Mouse (Mus musculus): Measurements from ENCODE around the gene Trabd2b. TPM values are rescaled to one million over a fixed set of nuclear protein-coding genes. Genes with fewer than 3 reads are reported as not detected.

Gene Trabd2b
- polyA plus RNA-seq, 1 experiment from 2014 or later = 1.3 TPM

GRCm38 (mm10) chr4:114500317-114500716, 93.8 kb downstream of the Trabd2b start:
- no peaks in the 10 kb centered on the region for H3K4me1 ChIP-seq (replicated peaks; ENCODE audit: control insufficient read depth, insufficient read depth, low read length)
- no peak overlapping the region for H3K4me3 ChIP-seq (ENCODE audit: low read depth, low read length)
- ATAC-seq (replicated peaks; ENCODE audit: low FRiP score) (no peak), DNase-seq (ENCODE audit: low spot score) (no peak)
- no peaks in the 10 kb centered on the region for H3K36me3 ChIP-seq (ENCODE audit: control insufficient read depth, insufficient read depth, low read length)
- no peaks in the 10 kb centered on the region for H3K27me3 ChIP-seq (replicated peaks; ENCODE audit: control insufficient read depth, insufficient read depth, low read length)
- H3K9ac ChIP-seq (ENCODE audit: low read depth, low read length) = no peak overlapping the region
- no peaks in the 10 kb centered on the region for H3K9me3 ChIP-seq (ENCODE audit: control insufficient read depth, low read length)
- H3K4me2 ChIP-seq = no peak overlapping the region
- 58% methylated on average over 7 of the region's 7 CpGs for WGBS
- H3K27ac ChIP-seq (ENCODE audit: low read depth, low read length) = no peak overlapping the region

- Histone ChIP-seq H3K9ac (ENCODE audit: low read depth, low read length) (no peak overlapping the region), H3K27me3 (replicated peaks; ENCODE audit: control insufficient read depth, insufficient read depth, low read length) (no peaks in the 10 kb centered on the region), H3K4me2 (no peak overlapping the region), H3K36me3 (ENCODE audit: control insufficient read depth, insufficient read depth, low read length) (no peaks in the 10 kb centered on the region), H3K27ac (ENCODE audit: low read depth, low read length) (no peak overlapping the region), H3K4me3 (ENCODE audit: low read depth, low read length) (no peak overlapping the region), H3K4me1 (replicated peaks; ENCODE audit: control insufficient read depth, insufficient read depth, low read length) (no peaks in the 10 kb centered on the region), H3K9me3 (ENCODE audit: control insufficient read depth, low read length) (no peaks in the 10 kb centered on the region)
- DNase-seq (ENCODE audit: low spot score) (no peak), ATAC-seq (replicated peaks; ENCODE audit: low FRiP score) (no peak)
- WGBS = 65% methylated on average over 1 of the region's 1 CpGs
Measured at GRCm38 (mm10) chr4:114501048-114501447, 94.5 kb downstream of the Trabd2b start.

- H3K4me1 ChIP-seq (replicated peaks; ENCODE audit: control insufficient read depth, insufficient read depth, low read length) = no peaks in the 10 kb centered on the region
- H3K9ac ChIP-seq (ENCODE audit: low read depth, low read length) = no peak overlapping the region
- DNase-seq (ENCODE audit: low spot score) = no peak
- H3K27ac ChIP-seq (ENCODE audit: low read depth, low read length) = no peak overlapping the region
- no peak for ATAC-seq (replicated peaks; ENCODE audit: low FRiP score)
- H3K9me3 ChIP-seq (ENCODE audit: control insufficient read depth, low read length) = no peaks in the 10 kb centered on the region
- no peak overlapping the region for H3K4me3 ChIP-seq (ENCODE audit: low read depth, low read length)
- no peak overlapping the region for H3K4me2 ChIP-seq
- no peaks in the 10 kb centered on the region for H3K27me3 ChIP-seq (replicated peaks; ENCODE audit: control insufficient read depth, insufficient read depth, low read length)
- 62% methylated on average over 4 of the region's 4 CpGs for WGBS
- H3K36me3 ChIP-seq (ENCODE audit: control insufficient read depth, insufficient read depth, low read length) = no peaks in the 10 kb centered on the region
Measured at GRCm38 (mm10) chr4:114501611-114502010, 95.1 kb downstream of the Trabd2b start.

GRCm38 (mm10) chr4:114504227-114505041, 97.9 kb downstream of the Trabd2b start:
- H3K4me3 ChIP-seq (ENCODE audit: low read depth, low read length) = no peak overlapping the region
- H3K4me1 ChIP-seq (replicated peaks; ENCODE audit: control insufficient read depth, insufficient read depth, low read length) = no peaks in the 10 kb centered on the region
- H3K27me3 ChIP-seq (replicated peaks; ENCODE audit: control insufficient read depth, insufficient read depth, low read length) = no peaks in the 10 kb centered on the region
- H3K27ac ChIP-seq (ENCODE audit: low read depth, low read length) = no peak overlapping the region
- DNase-seq (ENCODE audit: low spot score) (no peak), ATAC-seq (replicated peaks; ENCODE audit: low FRiP score) (no peak)
- no peaks in the 10 kb centered on the region for H3K36me3 ChIP-seq (ENCODE audit: control insufficient read depth, insufficient read depth, low read length)
- H3K9me3 ChIP-seq (ENCODE audit: control insufficient read depth, low read length) = no peaks in the 10 kb centered on the region
- H3K4me2 ChIP-seq = no peak overlapping the region
- H3K9ac ChIP-seq (ENCODE audit: low read depth, low read length) = no peak overlapping the region
- WGBS = 63% methylated on average over 11 of the region's 11 CpGs

GRCm38 (mm10) chr4:114509601-114510000, 103.1 kb downstream of the Trabd2b start:
- WGBS = 76% methylated on average over 6 of the region's 6 CpGs
- Histone ChIP-seq H3K27ac (ENCODE audit: low read depth, low read length) (no peak overlapping the region), H3K4me3 (ENCODE audit: low read depth, low read length) (no peak overlapping the region), H3K4me1 (replicated peaks; ENCODE audit: control insufficient read depth, insufficient read depth, low read length) (no peaks in the 10 kb centered on the region), H3K9me3 (ENCODE audit: control insufficient read depth, low read length) (no peaks in the 10 kb centered on the region), H3K4me2 (no peak overlapping the region), H3K9ac (ENCODE audit: low read depth, low read length) (no peak overlapping the region), H3K27me3 (replicated peaks; ENCODE audit: control insufficient read depth, insufficient read depth, low read length) (no peaks in the 10 kb centered on the region), H3K36me3 (ENCODE audit: control insufficient read depth, insufficient read depth, low read length) (no peaks in the 10 kb centered on the region)
- DNase-seq (ENCODE audit: low spot score) = no peak
- ATAC-seq (replicated peaks; ENCODE audit: low FRiP score) = no peak

- Histone ChIP-seq H3K36me3 (ENCODE audit: control insufficient read depth, insufficient read depth, low read length) (no peaks in the 10 kb centered on the region), H3K4me1 (replicated peaks; ENCODE audit: control insufficient read depth, insufficient read depth, low read length) (no peaks in the 10 kb centered on the region), H3K4me2 (no peak overlapping the region), H3K9me3 (ENCODE audit: control insufficient read depth, low read length) (no peaks in the 10 kb centered on the region), H3K27me3 (replicated peaks; ENCODE audit: control insufficient read depth, insufficient read depth, low read length) (no peaks in the 10 kb centered on the region), H3K9ac (ENCODE audit: low read depth, low read length) (no peak overlapping the region), H3K4me3 (ENCODE audit: low read depth, low read length) (no peak overlapping the region), H3K27ac (ENCODE audit: low read depth, low read length) (no peak overlapping the region)
- ATAC-seq (replicated peaks; ENCODE audit: low FRiP score) (no peak), DNase-seq (ENCODE audit: low spot score) (no peak)
- WGBS = 84% methylated on average over 3 of the region's 3 CpGs
Measured at GRCm38 (mm10) chr4:114511649-114512048, 105.1 kb downstream of the Trabd2b start.

- no peak for ATAC-seq (replicated peaks; ENCODE audit: low FRiP score)
- Histone ChIP-seq H3K36me3 (ENCODE audit: control insufficient read depth, insufficient read depth, low read length) (no peaks in the 10 kb centered on the region), H3K4me1 (replicated peaks; ENCODE audit: control insufficient read depth, insufficient read depth, low read length) (no peaks in the 10 kb centered on the region), H3K9me3 (ENCODE audit: control insufficient read depth, low read length) (no peaks in the 10 kb centered on the region), H3K27ac (ENCODE audit: low read depth, low read length) (no peak overlapping the region), H3K9ac (ENCODE audit: low read depth, low read length) (no peak overlapping the region), H3K4me3 (ENCODE audit: low read depth, low read length) (no peak overlapping the region), H3K4me2 (no peak overlapping the region), H3K27me3 (replicated peaks; ENCODE audit: control insufficient read depth, insufficient read depth, low read length) (no peaks in the 10 kb centered on the region)
- DNase-seq (ENCODE audit: low spot score) = no peak
Measured at GRCm38 (mm10) chr4:114513149-114513548, 106.6 kb downstream of the Trabd2b start.

GRCm38 (mm10) chr4:114515330-114515771, 108.8 kb downstream of the Trabd2b start:
- DNase-seq (ENCODE audit: low spot score) (no peak), ATAC-seq (replicated peaks; ENCODE audit: low FRiP score) (no peak)
- H3K27ac ChIP-seq (ENCODE audit: low read depth, low read length) = no peak overlapping the region
- no peaks in the 10 kb centered on the region for H3K27me3 ChIP-seq (replicated peaks; ENCODE audit: control insufficient read depth, insufficient read depth, low read length)
- no peak overlapping the region for H3K9ac ChIP-seq (ENCODE audit: low read depth, low read length)
- 55% methylated on average over 5 of the region's 5 CpGs for WGBS
- H3K36me3 ChIP-seq (ENCODE audit: control insufficient read depth, insufficient read depth, low read length) = no peaks in the 10 kb centered on the region
- no peak overlapping the region for H3K4me2 ChIP-seq
- no peaks in the 10 kb centered on the region for H3K9me3 ChIP-seq (ENCODE audit: control insufficient read depth, low read length)
- H3K4me3 ChIP-seq (ENCODE audit: low read depth, low read length) = no peak overlapping the region
- no peaks in the 10 kb centered on the region for H3K4me1 ChIP-seq (replicated peaks; ENCODE audit: control insufficient read depth, insufficient read depth, low read length)

GRCm38 (mm10) chr4:114516651-114517050, 110.1 kb downstream of the Trabd2b start:
- no peak for DNase-seq (ENCODE audit: low spot score)
- H3K27ac ChIP-seq (ENCODE audit: low read depth, low read length) = no peak overlapping the region
- H3K4me3 ChIP-seq (ENCODE audit: low read depth, low read length) = no peak overlapping the region
- H3K9ac ChIP-seq (ENCODE audit: low read depth, low read length) = no peak overlapping the region
- H3K36me3 ChIP-seq (ENCODE audit: control insufficient read depth, insufficient read depth, low read length) = no peaks in the 10 kb centered on the region
- H3K9me3 ChIP-seq (ENCODE audit: control insufficient read depth, low read length) = no peaks in the 10 kb centered on the region
- H3K27me3 ChIP-seq (replicated peaks; ENCODE audit: control insufficient read depth, insufficient read depth, low read length) = no peaks in the 10 kb centered on the region
- ATAC-seq (replicated peaks; ENCODE audit: low FRiP score) = no peak
- H3K4me1 ChIP-seq (replicated peaks; ENCODE audit: control insufficient read depth, insufficient read depth, low read length) = no peaks in the 10 kb centered on the region
- no peak overlapping the region for H3K4me2 ChIP-seq
- 53% methylated on average over 4 of the region's 4 CpGs for WGBS
